Comparison of ENCODE assay signal across 8 mouse cellular contexts in the genomic region with DNA sequence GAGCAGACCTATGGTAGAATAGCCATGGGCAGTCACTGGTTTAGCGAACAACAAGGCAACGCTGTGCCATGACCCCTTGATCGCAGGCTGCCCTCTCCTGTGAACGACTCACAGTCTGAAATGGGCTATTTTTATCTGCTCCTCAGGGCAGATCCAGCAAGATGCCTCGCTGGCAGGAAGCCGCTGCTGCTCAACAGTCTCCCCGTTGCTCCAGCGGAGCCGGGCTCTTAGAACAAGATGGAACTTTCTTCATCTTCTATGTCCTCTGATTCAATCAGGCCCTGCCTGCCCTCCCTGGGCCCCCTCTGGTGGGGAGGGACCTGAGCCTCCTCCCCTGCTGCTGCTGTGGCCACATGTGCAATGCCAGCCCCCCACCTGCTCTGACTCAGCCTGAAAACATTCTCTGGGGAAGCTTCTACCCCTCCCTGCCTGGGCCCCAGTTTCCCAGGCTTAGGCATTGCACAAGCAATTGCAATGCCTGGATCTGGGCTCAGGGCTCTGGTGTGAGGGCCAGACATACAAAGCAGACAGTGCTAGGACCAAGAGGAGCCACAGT. TPM values are rescaled to one million over a fixed set of nuclear protein-coding genes. Genes with fewer than 3 reads are reported as not detected.
A peak's percentile ranks its signal among the peaks of the same experiment; 100 is the strongest.
DNase-seq lines count a peak whose midpoint lies in the region; ATAC-seq and TF ChIP-seq lines count a peak whose summit lies in the region.

No protein-coding gene starts in this region.

- H3K4me3 ChIP-seq in kidney, postnatal 0 days (replicated peaks; ENCODE audit: low read depth, low read length), result no peak overlapping the region

- H3K36me3 ChIP-seq in kidney, postnatal 0 days (ENCODE audit: insufficient read depth, low read length), result no peaks in the 10 kb centered on the region

- H3K27me3 ChIP-seq in kidney, postnatal 0 days (ENCODE audit: insufficient read depth, low read length), result no peaks in the 10 kb centered on the region

- H3K27ac ChIP-seq in kidney, postnatal 0 days, result no peak overlapping the region

- no peak overlapping the region for H3K9ac ChIP-seq in kidney, postnatal 0 days (ENCODE audit: low read depth, low read length)

- peak; percentile 97 for DNase-seq in 3T3-L1 (ENCODE audit: low read depth, low spot score)
- DNase-seq in adrenal gland, postnatal 10 days, result peak; percentile 69
- peak; percentile 97 for DNase-seq in heart, adult 11 months
- DNase-seq in kidney, postnatal 0 days (ENCODE audit: low spot score), result peak; percentile 36
- peak; percentile 26 for DNase-seq in ovary, postnatal 10 days (ENCODE audit: low spot score)
- DNase-seq in natural killer cell, adult 2 months (ENCODE audit: low spot score in 2 of 2), result no peak
- no peak for DNase-seq in frontal cortex, postnatal 36 days (ENCODE audit: low spot score in 2 of 2)
- no peak for DNase-seq in right cerebral cortex, postnatal 14 days

- no peaks in the 10 kb centered on the region for H3K9me3 ChIP-seq in kidney, postnatal 0 days (replicated peaks; ENCODE audit: low read length)

- WGBS in kidney, postnatal 0 days, result 24% methylated on average over 9 of the region's 9 CpGs

- no peak for TF ChIP-seq CTCF in kidney, postnatal 0 days (IDR thresholded peaks at IDR 0.05; ENCODE audit: low read depth)

- H3K4me1 ChIP-seq in kidney, postnatal 0 days (replicated peaks; ENCODE audit: insufficient read depth, low read length), result peaks cover 5% of the 10 kb centered on the region; the same call in 1 of the 2 replicates

- H3K4me2 ChIP-seq in kidney, postnatal 0 days (ENCODE audit: low read length), result no peak overlapping the region

- no peak; the same call in 1 of the 2 replicates for ATAC-seq in kidney, postnatal 0 days (replicated peaks; ENCODE audit: low FRiP score, low read depth)

RNA-seq across cellular contexts. Expression of a gene that starts 27.8 kb away (rescaled TPM):
- total RNA-seq in adrenal gland, postnatal 10 days (2021), result 100 to 1,000 TPM; 101 to 110 TPM
- polyA plus RNA-seq in kidney, postnatal 0 days (2015; fragmentation: Nextera tagmentation; extraction: Ambion mirVana), result 33.2 and 36.5 TPM in 2 replicates

Comparison
In these comparisons a context has a peak if more than half of its experiments do, and no peak if none do; other contexts are left out.
1. DNase-seq: peak in 3T3-L1 (single experiment), adrenal gland, postnatal 10 days (single experiment), heart, adult 11 months (single experiment), kidney, postnatal 0 days (single experiment) and ovary, postnatal 10 days (single experiment); none in natural killer cell, adult 2 months (0 of 2), frontal cortex, postnatal 36 days (0 of 2) and right cerebral cortex, postnatal 14 days (single experiment).